Comparison of ENCODE assay signal across 12 mouse cellular contexts in the genomic region with DNA sequence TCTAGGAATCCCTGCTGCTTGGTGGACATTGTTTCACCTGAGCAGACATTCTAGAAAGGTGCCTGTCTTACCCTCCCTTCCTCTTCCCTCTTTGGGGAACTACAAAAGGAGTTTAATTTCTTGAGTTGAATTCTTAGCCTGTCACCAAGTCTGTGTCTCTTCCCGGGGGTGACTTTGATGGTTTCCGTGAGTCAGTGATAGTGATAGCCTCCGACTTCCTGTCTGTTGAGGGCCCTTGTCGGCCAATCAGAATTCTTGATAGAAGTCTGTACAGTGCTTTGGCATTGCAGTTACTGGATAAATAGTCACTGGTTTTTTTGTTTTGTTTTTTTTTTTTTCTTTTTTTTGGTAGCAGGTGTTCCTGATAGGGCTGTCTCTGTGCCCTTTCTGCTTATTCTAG.
A peak's percentile ranks its signal among the peaks of the same experiment; 100 is the strongest.
DNase-seq lines count a peak whose midpoint lies in the region; ATAC-seq and TF ChIP-seq lines count a peak whose summit lies in the region.
"Had no signal": no experiment of that assay in that cellular context is flagged by ENCODE, and none has a peak within 500 bp of the region (broad histone marks: within the 10 kb centered on the region; RNA-seq: fewer than 3 reads in every experiment).

No protein-coding gene starts in this region.

- TF ChIP-seq CTCF in stomach, postnatal 0 days (IDR thresholded peaks at IDR 0.05; ENCODE audit: low read depth) = no peak
- TF ChIP-seq CTCF in forebrain, postnatal 0 days (IDR thresholded peaks at IDR 0.05; ENCODE audit: low read depth) = no peak

- H3K4me2 ChIP-seq in stomach, embryonic 16.5 days (ENCODE audit: low read depth, low read length) = no peak overlapping the region
- no peak overlapping the region for H3K4me2 ChIP-seq in stomach, postnatal 0 days (replicated peaks; ENCODE audit: low read depth)
- H3K4me2 ChIP-seq in liver, embryonic 13.5 days = peak overlapping the region; percentile 51
- no peak overlapping the region for H3K4me2 ChIP-seq in forebrain, postnatal 0 days (ENCODE audit: low read depth)
- no peak overlapping the region for H3K4me2 ChIP-seq in forebrain, embryonic 13.5 days

- H3K27me3 ChIP-seq in stomach, embryonic 16.5 days (ENCODE audit: control insufficient read depth, insufficient read depth, low read length) = no peaks in the 10 kb centered on the region
- H3K27me3 ChIP-seq in stomach, postnatal 0 days (ENCODE audit: control insufficient read depth, insufficient read depth, low read length) = no peaks in the 10 kb centered on the region
- no peaks in the 10 kb centered on the region for H3K27me3 ChIP-seq in liver, embryonic 13.5 days
- H3K27me3 ChIP-seq in forebrain, postnatal 0 days (ENCODE audit: insufficient read depth, low read length) = no peaks in the 10 kb centered on the region
- H3K27me3 ChIP-seq in forebrain, embryonic 13.5 days = no peaks in the 10 kb centered on the region

- no peak for TF ChIP-seq EP300 in stomach, postnatal 0 days (optimal IDR thresholded peaks at IDR 0.05)

- H3K27ac ChIP-seq in stomach, embryonic 16.5 days (ENCODE audit: low read length) = peak overlapping the region; percentile 5; the same call in 1 of the 2 replicates
- H3K27ac ChIP-seq in stomach, postnatal 0 days (replicated peaks) = no peak overlapping the region
- peak overlapping the region; percentile 3; the same call in 1 of the 2 replicates for H3K27ac ChIP-seq in brown adipose tissue, adult 24 weeks (replicated peaks; ENCODE audit: low read depth, low read length)
- peak overlapping the region; percentile 34 for H3K27ac ChIP-seq in liver, embryonic 13.5 days
- H3K27ac ChIP-seq in forebrain, postnatal 0 days (ENCODE audit: low read depth, low read length) = no peak overlapping the region
- no peak overlapping the region for H3K27ac ChIP-seq in forebrain, embryonic 13.5 days

- no peak for DNase-seq in stomach, postnatal 0 days (ENCODE audit: low spot score)
- no peak for DNase-seq in liver, embryonic 13.5 days
- peak; percentile 55 for DNase-seq in thymus, postnatal 14 days
- DNase-seq in forebrain, postnatal 0 days = no peak
- no peak for DNase-seq in cerebellum, postnatal 25 days
- DNase-seq: gastrocnemius, postnatal 14 days; kidney, adult 2 months; lung, adult 2 months; right cerebral cortex, postnatal 14 days had no signal

- no peaks in the 10 kb centered on the region for H3K9me3 ChIP-seq in stomach, embryonic 16.5 days (replicated peaks; ENCODE audit: control insufficient read depth, low read length)
- H3K9me3 ChIP-seq in stomach, postnatal 0 days (ENCODE audit: control insufficient read depth, low read length) = no peaks in the 10 kb centered on the region
- no peaks in the 10 kb centered on the region for H3K9me3 ChIP-seq in liver, embryonic 13.5 days (replicated peaks)
- no peaks in the 10 kb centered on the region for H3K9me3 ChIP-seq in forebrain, postnatal 0 days (ENCODE audit: low read length)
- no peaks in the 10 kb centered on the region for H3K9me3 ChIP-seq in forebrain, embryonic 13.5 days (replicated peaks)

- no peak overlapping the region for H3K4me3 ChIP-seq in stomach, embryonic 16.5 days (replicated peaks; ENCODE audit: low read length)
- H3K4me3 ChIP-seq in stomach, postnatal 0 days (ENCODE audit: low read depth, low read length) = no peak overlapping the region
- H3K4me3 ChIP-seq in brown adipose tissue, adult 24 weeks (ENCODE audit: insufficient read depth, low read depth, low read length) = no peak overlapping the region
- no peak overlapping the region; the same call in 1 of the 2 replicates for H3K4me3 ChIP-seq in liver, embryonic 13.5 days (replicated peaks)
- no peak overlapping the region for H3K4me3 ChIP-seq in forebrain, postnatal 0 days (ENCODE audit: low read depth, low read length)
- no peak overlapping the region for H3K4me3 ChIP-seq in forebrain, embryonic 13.5 days

- H3K4me1 ChIP-seq in stomach, embryonic 16.5 days (ENCODE audit: control insufficient read depth, insufficient read depth, low read length) = peaks cover 15% of the 10 kb centered on the region
- H3K4me1 ChIP-seq in stomach, postnatal 0 days (replicated peaks; ENCODE audit: control insufficient read depth, insufficient read depth) = 0 out of 2 replicates have a peak, but pooled peaks cover 4% of the 10 kb centered on the region
- peaks cover 8% of the 10 kb centered on the region for H3K4me1 ChIP-seq in brown adipose tissue, adult 24 weeks (ENCODE audit: control insufficient read depth, insufficient read depth, insufficient read length, low read length)
- H3K4me1 ChIP-seq in liver, embryonic 13.5 days (replicated peaks) = peaks cover 40% of the 10 kb centered on the region
- no peaks in the 10 kb centered on the region for H3K4me1 ChIP-seq in forebrain, postnatal 0 days (ENCODE audit: insufficient read depth)
- H3K4me1 ChIP-seq in forebrain, embryonic 13.5 days = 0 out of 2 replicates have a peak, but pooled peaks cover 3% of the 10 kb centered on the region

- 70% methylated on average over 4 of the region's 4 CpGs for WGBS in stomach, embryonic 16.5 days
- 78% methylated on average over 4 of the region's 4 CpGs for WGBS in stomach, postnatal 0 days
- 11% methylated on average over 4 of the region's 4 CpGs for WGBS in liver, embryonic 13.5 days (ENCODE audit: insufficient replicate concordance)
- 84% methylated on average over 4 of the region's 4 CpGs for WGBS in forebrain, postnatal 0 days
- WGBS in forebrain, embryonic 13.5 days = 87% methylated on average over 4 of the region's 4 CpGs

- H3K9ac ChIP-seq in stomach, embryonic 16.5 days (ENCODE audit: low read length) = no peak overlapping the region
- H3K9ac ChIP-seq in stomach, postnatal 0 days (ENCODE audit: low read length) = no peak overlapping the region
- peak overlapping the region; percentile 46; the same call in 1 of the 2 replicates for H3K9ac ChIP-seq in liver, embryonic 13.5 days
- no peak overlapping the region for H3K9ac ChIP-seq in forebrain, postnatal 0 days
- H3K9ac ChIP-seq in forebrain, embryonic 13.5 days = no peak overlapping the region

- no peak for ATAC-seq in stomach, embryonic 16.5 days (ENCODE audit: insufficient read depth, low FRiP score)
- no peak for ATAC-seq in stomach, postnatal 0 days (ENCODE audit: low FRiP score, low TSS enrichment)
- peak; percentile 68; the same call in 1 of the 2 replicates for ATAC-seq in liver, embryonic 13.5 days (ENCODE audit: low read depth)
- no peak for ATAC-seq in forebrain, postnatal 0 days
- no peak for ATAC-seq in forebrain, embryonic 13.5 days

- H3K36me3 ChIP-seq in stomach, embryonic 16.5 days (ENCODE audit: control insufficient read depth, insufficient read depth, low read length) = no peaks in the 10 kb centered on the region
- no peaks in the 10 kb centered on the region for H3K36me3 ChIP-seq in stomach, postnatal 0 days (ENCODE audit: control insufficient read depth, insufficient read depth, low read length)
- H3K36me3 ChIP-seq in liver, embryonic 13.5 days = no peaks in the 10 kb centered on the region
- H3K36me3 ChIP-seq in forebrain, postnatal 0 days (ENCODE audit: insufficient read depth) = no peaks in the 10 kb centered on the region
- H3K36me3 ChIP-seq in forebrain, embryonic 13.5 days (ENCODE audit: poor library complexity, severe bottlenecking) = no peaks in the 10 kb centered on the region

Comparison
In these comparisons a context has a peak if more than half of its experiments do, and no peak if none do; other contexts are left out.
1. H3K27ac ChIP-seq: peak in stomach, embryonic 16.5 days (single experiment), brown adipose tissue, adult 24 weeks (single experiment) and liver, embryonic 13.5 days (single experiment); none in stomach, postnatal 0 days (single experiment), forebrain, postnatal 0 days (single experiment) and forebrain, embryonic 13.5 days (single experiment).